Mouse (Mus musculus) ES-Bruce4 (cell line): Measurements from ENCODE around the gene Klk1b4. TPM values are rescaled to one million over a fixed set of nuclear protein-coding genes. Genes with fewer than 3 reads are reported as not detected.
"Not testable (repeated sequence)": the region's sequence is repeated elsewhere in the genome, so short reads cannot be mapped to it uniquely, and the experiment has no call there.

Experiments
- H3K27ac ChIP-seq: 2 replicates; pipeline ENCODE4 v1.5.1; 2012; ENCODE audit warnings: low read length, inconsistent platforms; ENCODE audit not compliant: insufficient read depth
- H3K27me3 ChIP-seq: 2 replicates; pipeline ENCODE4 v1.6.1; 2012; ENCODE audit warnings: mild to moderate bottlenecking, low read length, inconsistent platforms; ENCODE audit not compliant: control insufficient read depth, poor library complexity, insufficient read depth, severe bottlenecking
- H3K36me3 ChIP-seq: 2 replicates; pipeline ENCODE4 v1.6.1; 2012; ENCODE audit warnings: inconsistent platforms, mild to moderate bottlenecking, low read length, moderate library complexity; ENCODE audit not compliant: control insufficient read depth, poor library complexity, insufficient read depth, severe bottlenecking
- H3K4me1 ChIP-seq: one replicate; pipeline ENCODE4 v1.8.1; 2011; ENCODE audit warnings: low read length; ENCODE audit not compliant: control insufficient read depth, insufficient read depth
- H3K4me3 ChIP-seq: 2 replicates; pipeline ENCODE4 v1.5.1; 2011; ENCODE audit warnings: low read depth, mild to moderate bottlenecking, low read length
- H3K9ac ChIP-seq: 2 replicates; pipeline ENCODE4 v1.6.1; 2012; ENCODE audit warnings: low read depth, mild to moderate bottlenecking, inconsistent platforms; ENCODE audit not compliant: poor library complexity, severe bottlenecking
- H3K9me3 ChIP-seq: replicated peaks from 2 replicates; pipeline ENCODE4 v1.6.1; 2012; ENCODE audit warnings: mild to moderate bottlenecking, low read length, inconsistent platforms; ENCODE audit not compliant: control insufficient read depth, poor library complexity, insufficient read depth, severe bottlenecking
- CTCF ChIP-seq: IDR thresholded peaks from one replicate; pipeline ENCODE4 v1.8.1; 2011; ENCODE audit warnings: low read depth, low read length
- EP300 ChIP-seq: IDR thresholded peaks from 2 replicates; pipeline ENCODE4 v1.6.1; 2011; ENCODE audit warnings: low read depth, low read length; ENCODE audit not compliant: insufficient read depth
- POLR2A ChIP-seq: IDR thresholded peaks from one replicate; pipeline ENCODE4 v1.8.1; 2011; ENCODE audit warnings: low read length; ENCODE audit not compliant: insufficient read depth
- polyA plus RNA-seq: library from polyadenylated mRNA; stranded (reverse); fragments of >200 nt; gene quantifications from 2 replicates; pipeline ENCODE4 v1.2.4, GENCODE M21; 2011; ENCODE audit warnings: low read depth; ENCODE audit not compliant: missing spikeins, insufficient read depth, insufficient read length

Gene Klk1b4
- polyA plus RNA-seq, 1 experiment: not detected

GRCm38 (mm10) chr7:44215645-44216044 lies 8.4 kb downstream of the Klk1b4 start, which contains the start of gene Klk1b5:
Gene Klk1b5 (plus strand): TSS chr7:44215945.
- TF ChIP-seq POLR2A (no peak), CTCF (no peak), EP300 (no peak)
- H3K4me1 ChIP-seq: no peaks in the 10 kb centered on the region
- H3K36me3 ChIP-seq: no peaks in the 10 kb centered on the region
- H3K4me3 ChIP-seq: no peak within 1 kb of the TSS
- no peaks in the 10 kb centered on the region for H3K27me3 ChIP-seq
- no peak within 1 kb of the TSS for H3K27ac ChIP-seq
- no peak within 1 kb of the TSS for H3K9ac ChIP-seq
- no peaks in the 10 kb centered on the region for H3K9me3 ChIP-seq

GRCm38 (mm10) chr7:44221601-44222000 lies 14.4 kb downstream of the Klk1b4 start:
- H3K9me3 ChIP-seq, H3K9ac ChIP-seq, H3K36me3 ChIP-seq, H3K27me3 ChIP-seq, H3K4me3 ChIP-seq, H3K27ac ChIP-seq, H3K4me1 ChIP-seq: not testable (repeated sequence)

- H3K4me1 ChIP-seq, H3K36me3 ChIP-seq, H3K4me3 ChIP-seq, H3K9me3 ChIP-seq, H3K27ac ChIP-seq, H3K9ac ChIP-seq, H3K27me3 ChIP-seq: not testable (repeated sequence)
These were observed 15.1 kb downstream of the Klk1b4 start for GRCm38 (mm10) chr7:44222335-44222734.

- TF ChIP-seq POLR2A (no peak), EP300 (peak; percentile 78; the same call in 1 of the 2 replicates)
- Histone ChIP-seq H3K36me3 (no peaks in the 10 kb centered on the region), H3K9me3 (no peaks in the 10 kb centered on the region), H3K27me3 (no peaks in the 10 kb centered on the region), H3K9ac (no peak within 1 kb of the TSS), H3K4me3 (no peak within 1 kb of the TSS), H3K4me1 (no peaks in the 10 kb centered on the region), H3K27ac (no peak within 1 kb of the TSS)
These were observed 17.8 kb downstream of the Klk1b4 start, which contains the start of gene Klk1 for GRCm38 (mm10) chr7:44225076-44225475. Gene Klk1 (plus strand): TSS chr7:44225360.

GRCm38 (mm10) chr7:44235909-44236308 lies 28.7 kb downstream of the Klk1b4 start, which contains the start of gene Gm36864:
Gene Gm36864 (plus strand): TSS chr7:44236177.
- Histone ChIP-seq H3K27ac (no peak within 1 kb of the TSS), H3K9ac (no peak within 1 kb of the TSS), H3K36me3 (no peaks in the 10 kb centered on the region), H3K4me1 (no peaks in the 10 kb centered on the region), H3K4me3 (no peak within 1 kb of the TSS), H3K9me3 (no peaks in the 10 kb centered on the region), H3K27me3 (no peaks in the 10 kb centered on the region)
- no peak for TF ChIP-seq POLR2A
- no peak for TF ChIP-seq EP300
- TF ChIP-seq CTCF: no peak

- TF ChIP-seq EP300 (no peak), POLR2A (no peak), CTCF (no peak)
These were observed 32.7 kb downstream of the Klk1b4 start for GRCm38 (mm10) chr7:44239913-44240312.

GRCm38 (mm10) chr7:44240712-44241111 lies 33.5 kb downstream of the Klk1b4 start:
- Histone ChIP-seq H3K4me1 (no peaks in the 10 kb centered on the region), H3K9me3 (no peaks in the 10 kb centered on the region), H3K9ac (no peak overlapping the region), H3K27ac (no peak overlapping the region), H3K36me3 (no peaks in the 10 kb centered on the region), H3K27me3 (no peaks in the 10 kb centered on the region), H3K4me3 (no peak overlapping the region)
- no peak for TF ChIP-seq EP300
- no peak for TF ChIP-seq CTCF
- TF ChIP-seq POLR2A: no peak

More at GRCm38 (mm10) chr7:44239913-44240312, 32.7 kb downstream of the Klk1b4 start:
- Histone ChIP-seq H3K4me1 (no peaks in the 10 kb centered on the region), H3K27me3 (no peaks in the 10 kb centered on the region), H3K27ac (no peak overlapping the region), H3K9ac (no peak overlapping the region), H3K36me3 (no peaks in the 10 kb centered on the region), H3K9me3 (no peaks in the 10 kb centered on the region), H3K4me3 (no peak overlapping the region)
